Mouse (Mus musculus) T-cell, adult 2 months (primary cell): Measurements from ENCODE around the gene Dnajc7.
A peak's percentile ranks its signal among the peaks of the same experiment; 100 is the strongest.
"Not testable (repeated sequence)": the region's sequence is repeated elsewhere in the genome, so short reads cannot be mapped to it uniquely, and the experiment has no call there.

ENCODE experiments used
- DNase-seq: peaks from one replicate; pipeline ENCODE4 v3.0.0; 2022; ENCODE audit warnings: low spot score

The Dnajc7 gene

GRCm38 (mm10) chr11:100546955-100547354 lies 73.0 kb downstream of the Dnajc7 start:
- DNase-seq: no peak

- DNase-seq: no peak
These were observed 74.3 kb downstream of the Dnajc7 start for GRCm38 (mm10) chr11:100545746-100546085.

GRCm38 (mm10) chr11:100544832-100545745 lies 74.9 kb downstream of the Dnajc7 start, which contains the start of gene Ttc25:
Ttc25 (plus strand) TSS chr11:100545607.
- peak; percentile 68 for DNase-seq

GRCm38 (mm10) chr11:100541577-100541976 lies 78.4 kb downstream of the Dnajc7 start:
- no peak for DNase-seq

- no peak for DNase-seq
These were observed 79.0 kb downstream of the Dnajc7 start for GRCm38 (mm10) chr11:100540966-100541365.

GRCm38 (mm10) chr11:100536466-100536865 lies 83.5 kb downstream of the Dnajc7 start:
- no peak for DNase-seq

- DNase-seq: no peak
These were observed 84.0 kb downstream of the Dnajc7 start for GRCm38 (mm10) chr11:100535996-100536395.

GRCm38 (mm10) chr11:100534821-100535220 lies 85.1 kb downstream of the Dnajc7 start:
- DNase-seq: not testable (repeated sequence)

- DNase-seq: not testable (repeated sequence)
These were observed 85.6 kb downstream of the Dnajc7 start for GRCm38 (mm10) chr11:100534411-100534810.

GRCm38 (mm10) chr11:100533871-100534270 lies 86.1 kb downstream of the Dnajc7 start:
- no peak for DNase-seq
